Mouse (Mus musculus): ENCODE data around the gene Mrps18a. TPM values are rescaled to one million over a fixed set of nuclear protein-coding genes. Genes with fewer than 3 reads are reported as not detected.

Gene Mrps18a
- total RNA-seq (2023): 10 to 100 TPM; 43.4 to 55.3 TPM

DNA sequence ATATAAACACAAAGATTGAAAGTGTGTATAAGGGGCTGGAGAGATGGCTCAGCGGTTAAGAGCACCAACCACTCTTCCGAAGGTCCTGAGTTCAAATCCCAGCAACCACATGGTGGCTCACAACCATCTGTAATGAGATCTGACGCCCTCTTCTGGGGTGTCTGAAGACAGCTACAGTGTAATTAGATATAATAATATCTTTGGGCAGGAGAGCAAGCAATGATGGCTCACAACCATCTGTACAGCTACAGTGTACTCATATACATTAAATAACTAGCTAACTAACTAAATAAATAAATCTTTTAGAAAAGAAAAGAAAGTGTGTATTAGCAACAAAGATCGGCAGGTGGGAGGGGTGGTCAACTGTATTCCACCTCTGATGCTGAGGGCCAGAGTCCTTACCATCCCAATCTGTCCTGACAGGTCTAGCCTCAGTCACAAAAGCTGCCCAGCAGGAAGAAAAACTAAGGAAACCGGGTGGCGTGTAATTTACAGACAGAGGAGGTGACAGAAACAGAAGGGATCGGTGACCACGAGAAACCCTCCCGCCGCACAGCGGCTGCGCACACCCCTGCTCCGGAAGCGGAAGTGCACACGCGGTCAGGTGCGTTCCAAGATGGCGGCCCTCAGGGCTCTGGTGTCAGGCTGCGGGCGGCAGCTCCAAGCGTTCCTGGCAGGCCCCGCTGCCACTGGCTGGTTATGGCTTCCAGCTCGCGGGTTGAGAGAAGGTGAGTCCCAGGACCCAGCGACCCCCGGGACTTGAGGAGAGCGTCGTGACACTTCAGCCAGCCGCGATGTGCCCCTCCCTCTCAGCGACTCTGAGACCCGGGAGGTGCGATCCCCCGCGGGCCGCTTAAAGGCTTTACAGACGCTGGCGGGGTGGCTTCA, at the start of gene Mrps18a:
TSS of gene Mrps18a (plus strand) at position 585 of the 888 bp plus-strand sequence.

GRCm38 (mm10) chr17:46143578-46144423, 33.0 kb downstream of the Mrps18a start, which contains the start of gene Rsph9:
TSS of gene Rsph9 (minus strand) at chr17:46144216.

DNA sequence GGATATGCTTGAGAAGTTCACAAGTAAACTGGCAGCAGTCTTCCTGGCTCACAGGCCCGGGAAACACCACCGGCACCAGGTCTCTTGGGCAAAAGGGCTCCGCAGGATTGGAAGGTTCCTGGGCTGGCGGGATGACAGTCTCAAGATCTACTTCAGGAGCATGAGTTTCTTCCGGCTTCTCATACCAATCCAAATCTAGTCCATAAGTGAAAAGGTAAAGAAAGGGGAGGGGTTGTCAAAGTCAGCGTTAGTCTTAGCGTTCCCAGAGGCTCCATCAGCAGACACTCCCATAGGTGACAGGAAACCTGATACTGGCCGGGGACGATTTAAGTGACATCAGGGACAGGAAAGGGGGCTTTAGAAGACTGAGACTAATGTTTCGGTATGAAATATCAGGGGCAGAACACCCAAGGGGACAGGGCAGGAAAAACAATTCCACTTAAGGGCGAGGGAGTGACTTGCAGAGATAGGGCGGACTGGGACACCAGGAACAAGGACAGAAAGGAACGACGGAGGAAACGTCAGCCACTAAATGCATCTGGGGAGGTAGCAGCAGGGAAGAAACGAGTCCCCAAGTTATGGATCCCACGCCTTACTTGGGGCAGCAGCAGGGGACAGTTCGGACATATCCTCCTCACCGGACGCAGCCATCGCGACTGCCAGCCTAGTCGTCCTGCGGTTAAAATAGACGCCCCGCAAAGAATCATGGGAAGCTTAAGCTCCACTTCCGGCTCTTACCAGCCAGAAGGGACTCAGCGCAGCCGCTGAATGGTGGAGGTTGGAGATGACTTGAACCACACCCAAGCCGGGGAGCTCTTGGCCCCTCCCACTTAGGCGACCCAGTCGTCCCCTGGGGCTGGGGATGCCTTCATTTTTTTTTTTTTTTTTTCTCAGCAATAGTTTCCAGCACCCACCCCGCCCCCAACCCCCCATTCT, 42.3 kb downstream of the Mrps18a start, which contains the start of gene Mad2l1bp:
TSS of gene Mad2l1bp (minus strand) at position 707 of the 936 bp plus-strand sequence.

GRCm38 (mm10) chr17:46160686-46161085, 49.9 kb downstream of the Mrps18a start, which contains the start of gene Gtpbp2:
TSS of gene Gtpbp2 (plus strand) at chr17:46161032.

Other genes starting within 250 kb of the Mrps18a start
- 1 to 10 TPM; 2.7 to 6.3 TPM for gene Vegfa, start 78.6 kb upstream of the Mrps18a start, total RNA-seq (2023)
- under 1 TPM in 1 of 2 experiments, not detected in 1; 0.78 TPM for gene Rsph9, start 33.2 kb downstream of the Mrps18a start, total RNA-seq (2023)
- 10 to 100 TPM; 26.4 to 27.0 TPM for gene Mad2l1bp, start 42.6 kb downstream of the Mrps18a start, total RNA-seq (2023)
- gene Gtpbp2, start 50.0 kb downstream of the Mrps18a start, total RNA-seq (2023): 100 to 1,000 TPM; 272 to 277 TPM
- gene Polh, start 91.7 kb downstream of the Mrps18a start, total RNA-seq (2023): 10 to 100 TPM; 15.6 to 16.4 TPM
- 10 to 100 TPM; 45.0 to 48.6 TPM for gene Xpo5, start 91.8 kb downstream of the Mrps18a start, total RNA-seq (2023)
- gene Polr1c, start 137.1 kb downstream of the Mrps18a start, total RNA-seq (2023): 10 to 100 TPM; 55.1 to 63.8 TPM
- 10 to 100 TPM; 69.4 to 79.0 TPM for gene Yipf3, start 137.1 kb downstream of the Mrps18a start, total RNA-seq (2023)
- gene Lrrc73, start 142.5 kb downstream of the Mrps18a start, total RNA-seq (2023): 1 to 10 TPM; 1.7 to 1.9 TPM
- gene Tjap1, start 172.0 kb downstream of the Mrps18a start, total RNA-seq (2023): 10 to 100 TPM; 58.8 to 59.3 TPM
- gene Dlk2, start 186.4 kb downstream of the Mrps18a start, total RNA-seq (2023): not detected
- gene Abcc10, start 217.4 kb downstream of the Mrps18a start, total RNA-seq (2023): 10 to 100 TPM; 14.6 to 15.8 TPM

All from B cell, adult 67 days (primary cell).